Mouse (Mus musculus) MEL-GATA-1-ER (cell line): ENCODE measurements around the gene Wdr81.
A peak's percentile ranks its signal among the peaks of the same experiment; 100 is the strongest.

Source experiments
- DNase-seq: peaks from one replicate; pipeline ENCODE4 v3.0.0-alpha.2; 2012; ENCODE audit warnings: low read depth; ENCODE audit errors: extremely low read depth

The Wdr81 gene

GRCm38 (mm10) chr11:75438804-75439203 is 15.7 kb downstream of the Wdr81 start:
- no peak for DNase-seq

- no peak for DNase-seq
These were observed 16.3 kb downstream of the Wdr81 start for GRCm38 (mm10) chr11:75438194-75438593.

GRCm38 (mm10) chr11:75434138-75434537 is 20.4 kb downstream of the Wdr81 start:
- DNase-seq, result no peak

- DNase-seq, result no peak
These were observed 23.2 kb downstream of the Wdr81 start for GRCm38 (mm10) chr11:75431307-75431706.

GRCm38 (mm10) chr11:75429019-75429705 is 25.4 kb downstream of the Wdr81 start:
- peak; percentile 56 for DNase-seq

GRCm38 (mm10) chr11:75424459-75424858 is 30.1 kb downstream of the Wdr81 start:
- no peak for DNase-seq

GRCm38 (mm10) chr11:75424033-75424432 is 30.5 kb downstream of the Wdr81 start:
- no peak for DNase-seq

GRCm38 (mm10) chr11:75423091-75423490 is 31.4 kb downstream of the Wdr81 start:
- no peak for DNase-seq

- no peak for DNase-seq
These were observed 32.3 kb downstream of the Wdr81 start, which contains the start of gene Serpinf1 for GRCm38 (mm10) chr11:75422013-75422792. TSS of gene Serpinf1 (minus strand) at chr11:75422701.

GRCm38 (mm10) chr11:75421375-75422012 is 33.0 kb downstream of the Wdr81 start:
- no peak for DNase-seq

GRCm38 (mm10) chr11:75420810-75421374 is 33.6 kb downstream of the Wdr81 start:
- no peak for DNase-seq

- DNase-seq, result no peak
These were observed 34.5 kb downstream of the Wdr81 start for GRCm38 (mm10) chr11:75420037-75420436.

- DNase-seq, result no peak
These were observed 38.5 kb downstream of the Wdr81 start for GRCm38 (mm10) chr11:75415994-75416393.

- DNase-seq, result peak; percentile 32
These were observed 39.4 kb downstream of the Wdr81 start for GRCm38 (mm10) chr11:75415096-75415495.

- no peak for DNase-seq
These were observed 43.9 kb downstream of the Wdr81 start for GRCm38 (mm10) chr11:75410591-75410990.

GRCm38 (mm10) chr11:75409679-75410575 is 44.6 kb downstream of the Wdr81 start:
- no peak for DNase-seq

- DNase-seq, result peak; percentile 45
These were observed 47.7 kb downstream of the Wdr81 start for GRCm38 (mm10) chr11:75406865-75407264.

- DNase-seq, result no peak
These were observed 48.4 kb downstream of the Wdr81 start for GRCm38 (mm10) chr11:75406104-75406503.

- no peak for DNase-seq
These were observed 49.7 kb downstream of the Wdr81 start for GRCm38 (mm10) chr11:75404801-75405200.

GRCm38 (mm10) chr11:75403301-75404052 is 51.0 kb downstream of the Wdr81 start:
- DNase-seq, result no peak
